Mouse (Mus musculus) heart, adult 2 months (tissue): ENCODE measurements at regions not wholly inside any gene's neighbourhood (a gene's known extent, or its start where the extent isn't known, plus 50 kb on each side); places are given as distances from the start of the nearest gene placed in this dataset.

Experiments used
- CTCF ChIP-seq: fragments of 200-600 bp; IDR thresholded peaks from 2 replicates; pipeline ENCODE4 v1.8.1; 2022; ENCODE audit warnings: antibody characterized with exemption, mild to moderate bottlenecking, moderate library complexity
- EP300 ChIP-seq: fragments of 200-500 bp; IDR thresholded peaks from 2 replicates; pipeline ENCODE4 v1.6.1; 2011; ENCODE audit warnings: low read depth, low read length, control low read depth; ENCODE audit not compliant: insufficient read depth
- POLR2A ChIP-seq: fragments of 200-500 bp; IDR thresholded peaks from 2 replicates; pipeline ENCODE4 v1.6.1; 2011; ENCODE audit warnings: mild to moderate bottlenecking, low read depth, low read length, control low read depth; ENCODE audit not compliant: insufficient read depth

GRCm38 (mm10) chr7:134549286-134549919 is 121.1 kb upstream of the Dock1 start:
- TF ChIP-seq EP300 (no peak), CTCF (no peak), POLR2A (no peak)
